Comparison of ENCODE assay signal across 10 mouse cellular contexts in the genomic region with DNA sequence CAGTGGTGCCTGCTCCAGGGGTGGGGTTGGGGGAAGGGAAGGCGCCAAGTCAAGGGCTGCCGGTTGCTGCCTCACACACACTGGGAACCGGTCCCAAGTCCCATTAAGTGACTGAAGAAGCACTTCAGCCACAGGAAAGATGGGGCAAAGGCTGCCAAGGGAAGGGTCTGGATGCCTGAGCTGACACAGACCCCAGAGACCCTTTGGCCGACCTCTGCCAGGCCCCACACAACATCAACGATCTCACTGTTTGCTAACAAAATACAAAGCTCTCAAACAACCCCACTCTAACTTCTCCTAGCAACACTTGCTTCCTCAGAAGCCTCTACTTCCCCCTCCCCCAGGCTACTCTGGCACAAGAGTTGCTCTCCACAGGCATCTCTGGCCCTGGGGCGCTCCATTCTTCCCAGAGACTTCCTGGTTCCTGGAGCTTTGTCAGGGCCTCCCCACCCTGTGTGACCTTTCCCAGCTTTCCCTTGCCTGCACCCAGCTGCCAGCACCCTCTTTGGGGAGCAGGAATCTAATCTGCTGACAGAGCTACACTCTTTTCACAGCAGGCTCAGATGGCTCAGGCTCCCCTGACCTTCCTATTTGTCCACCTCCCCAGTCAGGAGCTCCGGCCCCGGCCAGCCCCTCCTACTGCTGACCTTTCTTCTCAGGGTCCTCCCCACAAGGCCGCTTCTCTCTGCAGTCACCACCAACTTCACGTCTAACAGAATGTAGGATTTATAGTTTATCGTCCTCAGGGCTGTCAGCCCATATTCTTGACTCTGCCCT. TPM values are rescaled to one million over a fixed set of nuclear protein-coding genes. Genes with fewer than 3 reads are reported as not detected.
DNase-seq lines count a peak whose midpoint lies in the region; ATAC-seq and TF ChIP-seq lines count a peak whose summit lies in the region.
"Had no signal": no experiment of that assay in that cellular context is flagged by ENCODE, and none has a peak within 500 bp of the region (broad histone marks: within the 10 kb centered on the region; RNA-seq: fewer than 3 reads in every experiment).

No protein-coding gene starts in this region.

- WGBS in intestine, embryonic 15.5 days = 27% methylated on average over 11 of the region's 11 CpGs
- 32% methylated on average over 11 of the region's 11 CpGs for WGBS in limb, embryonic 14.5 days
- 18% methylated on average over 11 of the region's 11 CpGs for WGBS in midbrain, embryonic 13.5 days

- no peak overlapping the region for H3K9ac ChIP-seq in intestine, embryonic 15.5 days
- H3K9ac ChIP-seq in limb, embryonic 14.5 days (ENCODE audit: low read depth, low read length, severe bottlenecking) = peak overlapping the region; percentile 31; the same call in 1 of the 2 replicates
- H3K9ac ChIP-seq in midbrain, embryonic 13.5 days (replicated peaks) = peak overlapping the region; percentile 47; the same call in 1 of the 2 replicates

- no peak for TF ChIP-seq POLR2A in limb, embryonic 14.5 days (IDR thresholded peaks at IDR 0.05; ENCODE audit: borderline replicate concordance, extremely low read depth, insufficient read depth, insufficient read length)

- H3K4me3 ChIP-seq in intestine, embryonic 15.5 days (replicated peaks) = no peak overlapping the region
- H3K4me3 ChIP-seq in limb, embryonic 14.5 days (replicated peaks; ENCODE audit: low read length) = 0 out of 2 replicates have a peak overlapping the region, but pooled peaks have one; percentile 95
- no peak overlapping the region for H3K4me3 ChIP-seq in midbrain, embryonic 13.5 days (replicated peaks)

- peaks cover 28% of the 10 kb centered on the region for H3K4me1 ChIP-seq in intestine, embryonic 15.5 days (replicated peaks)
- H3K4me1 ChIP-seq in limb, embryonic 14.5 days (ENCODE audit: control insufficient read depth, insufficient read depth, low read length) = peaks cover 13% of the 10 kb centered on the region
- peaks cover 40% of the 10 kb centered on the region for H3K4me1 ChIP-seq in midbrain, embryonic 13.5 days (replicated peaks)

- peak; percentile 18 for ATAC-seq in granulocyte monocyte progenitor cell, adult 5-6 weeks (replicated peaks; ENCODE audit: poor library complexity, severe bottlenecking)
- ATAC-seq in intestine, embryonic 15.5 days = peak; percentile 23; the same call in 1 of the 2 replicates
- ATAC-seq in limb, embryonic 14.5 days (ENCODE audit: low FRiP score, low read depth) = no peak
- ATAC-seq in midbrain, embryonic 13.5 days = no peak

- H3K9me3 ChIP-seq in intestine, embryonic 15.5 days = no peaks in the 10 kb centered on the region
- no peaks in the 10 kb centered on the region for H3K9me3 ChIP-seq in limb, embryonic 14.5 days (ENCODE audit: control insufficient read depth, low read length)
- no peaks in the 10 kb centered on the region for H3K9me3 ChIP-seq in midbrain, embryonic 13.5 days

- peaks cover 13% of the 10 kb centered on the region for H3K36me3 ChIP-seq in intestine, embryonic 15.5 days
- H3K36me3 ChIP-seq in limb, embryonic 14.5 days (ENCODE audit: control insufficient read depth, insufficient read depth, low read length) = peaks cover 23% of the 10 kb centered on the region
- peaks cover 53% of the 10 kb centered on the region for H3K36me3 ChIP-seq in midbrain, embryonic 13.5 days

- H3K27ac ChIP-seq in intestine, embryonic 15.5 days = peak overlapping the region; percentile 61
- peak overlapping the region; percentile 46 for H3K27ac ChIP-seq in limb, embryonic 14.5 days (replicated peaks; ENCODE audit: low read depth, low read length)
- peak overlapping the region; percentile 41 for H3K27ac ChIP-seq in midbrain, embryonic 13.5 days

- DNase-seq in layer of hippocampus, adult 11-12 months (ENCODE audit: low spot score) = peak; percentile 70
- no peak for DNase-seq in layer of hippocampus, adult 9-10 months (ENCODE audit: low spot score)
- DNase-seq in cerebellum, adult 9-11 months = peak; percentile 82
- DNase-seq in limb, embryonic 14.5 days (ENCODE audit: low spot score) = no peak
- no peak for DNase-seq in thymus, postnatal 10 days (ENCODE audit: low spot score in 2 of 2)

- H3K27me3 ChIP-seq in intestine, embryonic 15.5 days (replicated peaks) = no peaks in the 10 kb centered on the region
- no peaks in the 10 kb centered on the region for H3K27me3 ChIP-seq in limb, embryonic 14.5 days (ENCODE audit: control insufficient read depth, insufficient read depth, low read length)
- no peaks in the 10 kb centered on the region for H3K27me3 ChIP-seq in midbrain, embryonic 13.5 days
- H3K27me3 ChIP-seq: CH12.LX had no signal

- peak overlapping the region; percentile 77 for H3K4me2 ChIP-seq in intestine, embryonic 15.5 days (replicated peaks)
- H3K4me2 ChIP-seq in limb, embryonic 14.5 days (replicated peaks; ENCODE audit: low read depth, low read length, severe bottlenecking) = peak overlapping the region; percentile 74
- H3K4me2 ChIP-seq in midbrain, embryonic 13.5 days (replicated peaks) = no peak overlapping the region; the same call in 1 of the 2 replicates

RNA-seq across cellular contexts. Expression of a gene that starts 1.7 kb away (rescaled TPM):
- 57.0 and 57.1 TPM in 2 replicates for total RNA-seq in granulocyte monocyte progenitor cell, adult 5-6 weeks (2014; fragmentation: Nextera tagmentation)
- total RNA-seq in granulocyte monocyte progenitor cell, adult 5-6 weeks (2017) = 38.9 and 47.3 TPM in 2 replicates
- polyA plus RNA-seq in intestine, embryonic 15.5 days (2015; fragmentation: Nextera tagmentation; extraction: Ambion mirVana) = 187 and 218 TPM in 2 replicates
- polyA plus RNA-seq in limb, embryonic 14.5 days (2012; rRNA removed) = 157 and 199 TPM in 2 replicates
- 174 and 194 TPM in 2 replicates for polyA plus RNA-seq in limb, embryonic 14.5 days (2014; fragmentation: Nextera tagmentation; extraction: Ambion mirVana)
- polyA plus RNA-seq in midbrain, embryonic 13.5 days (2015; fragmentation: Nextera tagmentation; extraction: Ambion mirVana) = 167 and 177 TPM in 2 replicates

RNA-seq across cellular contexts. Expression of a gene that starts 6.4 kb away (rescaled TPM):
- total RNA-seq in granulocyte monocyte progenitor cell, adult 5-6 weeks (2014; fragmentation: Nextera tagmentation) = 0.68 and 0.86 TPM in 2 replicates
- total RNA-seq in granulocyte monocyte progenitor cell, adult 5-6 weeks (2017) = 0.10 and 0.34 TPM in 2 replicates
- polyA plus RNA-seq in intestine, embryonic 15.5 days (2015; fragmentation: Nextera tagmentation; extraction: Ambion mirVana) = 11.6 and 15.5 TPM in 2 replicates
- polyA plus RNA-seq in limb, embryonic 14.5 days (2012; rRNA removed) = 1.4 TPM in 2 replicates
- polyA plus RNA-seq in limb, embryonic 14.5 days (2014; fragmentation: Nextera tagmentation; extraction: Ambion mirVana) = 0.15 and 0.22 TPM in 2 replicates
- 1.3 and 1.6 TPM in 2 replicates for polyA plus RNA-seq in midbrain, embryonic 13.5 days (2015; fragmentation: Nextera tagmentation; extraction: Ambion mirVana)

RNA-seq across cellular contexts. Expression of a gene that starts 18.4 kb away (rescaled TPM):
- not detected in 2 replicates for total RNA-seq in granulocyte monocyte progenitor cell, adult 5-6 weeks (2014; fragmentation: Nextera tagmentation)
- not detected in 2 replicates for total RNA-seq in granulocyte monocyte progenitor cell, adult 5-6 weeks (2017)
- polyA plus RNA-seq in intestine, embryonic 15.5 days (2015; fragmentation: Nextera tagmentation; extraction: Ambion mirVana) = not detected in 2 replicates
- 0.63 TPM in 1 of 2 replicates, not detected in the other for polyA plus RNA-seq in limb, embryonic 14.5 days (2012; rRNA removed)
- not detected in 2 replicates for polyA plus RNA-seq in limb, embryonic 14.5 days (2014; fragmentation: Nextera tagmentation; extraction: Ambion mirVana)
- not detected in 2 replicates for polyA plus RNA-seq in midbrain, embryonic 13.5 days (2015; fragmentation: Nextera tagmentation; extraction: Ambion mirVana)
- total RNA-seq: hematopoietic stem cell, adult 5-6 weeks had no signal

RNA-seq across cellular contexts. Expression of a gene that starts 21.8 kb away (rescaled TPM):
- 29.8 and 34.7 TPM in 2 replicates for total RNA-seq in granulocyte monocyte progenitor cell, adult 5-6 weeks (2014; fragmentation: Nextera tagmentation)
- total RNA-seq in granulocyte monocyte progenitor cell, adult 5-6 weeks (2017) = 16.3 and 28.0 TPM in 2 replicates
- polyA plus RNA-seq in intestine, embryonic 15.5 days (2015; fragmentation: Nextera tagmentation; extraction: Ambion mirVana) = 23.5 and 34.0 TPM in 2 replicates
- 77.1 and 93.5 TPM in 2 replicates for polyA plus RNA-seq in limb, embryonic 14.5 days (2012; rRNA removed)
- polyA plus RNA-seq in limb, embryonic 14.5 days (2014; fragmentation: Nextera tagmentation; extraction: Ambion mirVana) = 41.9 and 49.2 TPM in 2 replicates
- 137 and 145 TPM in 2 replicates for polyA plus RNA-seq in midbrain, embryonic 13.5 days (2015; fragmentation: Nextera tagmentation; extraction: Ambion mirVana)

RNA-seq across cellular contexts. Expression of a gene that starts 49.0 kb away (rescaled TPM):
- 34.8 and 58.3 TPM in 2 replicates for total RNA-seq in granulocyte monocyte progenitor cell, adult 5-6 weeks (2014; fragmentation: Nextera tagmentation)
- total RNA-seq in granulocyte monocyte progenitor cell, adult 5-6 weeks (2017) = 17.9 and 24.5 TPM in 2 replicates
- polyA plus RNA-seq in intestine, embryonic 15.5 days (2015; fragmentation: Nextera tagmentation; extraction: Ambion mirVana) = 48.1 and 49.5 TPM in 2 replicates
- polyA plus RNA-seq in limb, embryonic 14.5 days (2012; rRNA removed) = 75.1 and 89.2 TPM in 2 replicates
- polyA plus RNA-seq in limb, embryonic 14.5 days (2014; fragmentation: Nextera tagmentation; extraction: Ambion mirVana) = 84.9 and 85.8 TPM in 2 replicates
- 58.4 and 61.1 TPM in 2 replicates for polyA plus RNA-seq in midbrain, embryonic 13.5 days (2015; fragmentation: Nextera tagmentation; extraction: Ambion mirVana)

Comparison
In these comparisons a context has a peak if more than half of its experiments do, and no peak if none do; other contexts are left out.
1. DNase-seq: peak in layer of hippocampus, adult 11-12 months (single experiment) and cerebellum, adult 9-11 months (single experiment); none in layer of hippocampus, adult 9-10 months (single experiment), limb, embryonic 14.5 days (single experiment) and thymus, postnatal 10 days (0 of 2).
2. ATAC-seq: peak in granulocyte monocyte progenitor cell, adult 5-6 weeks (single experiment) and intestine, embryonic 15.5 days (single experiment); none in limb, embryonic 14.5 days (single experiment) and midbrain, embryonic 13.5 days (single experiment).
3. Peak in every context shown above with its lines, with median percentiles within 50 percentile points of each other: H3K27ac ChIP-seq.